Mouse (Mus musculus): ENCODE data around the gene Cnr1. TPM values are rescaled to one million over a fixed set of nuclear protein-coding genes. Genes with fewer than 3 reads are reported as not detected.

Gene Cnr1
- polyA plus RNA-seq, 1 experiment from 2014 or later = 0.12 TPM

DNA sequence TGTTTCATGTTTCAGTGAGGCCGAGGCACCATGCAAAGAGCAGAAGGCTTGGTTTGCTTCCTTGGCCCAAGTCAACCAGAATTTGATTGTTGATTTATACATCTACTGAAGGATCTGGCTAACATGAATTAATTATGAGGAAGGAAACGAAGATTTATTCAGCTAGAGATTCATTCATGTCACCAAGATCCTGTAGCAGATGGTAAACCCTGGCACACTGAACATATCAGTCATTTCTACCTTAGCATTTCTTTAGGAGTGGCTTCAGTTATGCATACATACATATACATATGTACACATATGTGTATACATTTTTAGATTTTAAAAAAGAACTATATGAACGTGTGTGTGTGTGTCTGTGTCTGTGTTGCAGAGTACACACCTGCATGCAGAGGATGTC lies 34.1 kb downstream of the Cnr1 start:
- Histone ChIP-seq H3K9ac (ENCODE audit: low read length) (no peak overlapping the region), H3K4me1 (ENCODE audit: control insufficient read depth, insufficient read depth, low read length) (no peaks in the 10 kb centered on the region), H3K9me3 (replicated peaks; ENCODE audit: control insufficient read depth, low read length) (no peaks in the 10 kb centered on the region), H3K36me3 (ENCODE audit: control insufficient read depth, insufficient read depth) (no peaks in the 10 kb centered on the region), H3K27me3 (ENCODE audit: control insufficient read depth, insufficient read depth, low read length) (no peaks in the 10 kb centered on the region), H3K27ac (ENCODE audit: low read length) (no peak overlapping the region), H3K4me3 (ENCODE audit: low read length) (no peak overlapping the region), H3K4me2 (ENCODE audit: low read depth, low read length) (no peak overlapping the region)
- 76% methylated on average over 3 of the region's 3 CpGs for WGBS
- no peak for ATAC-seq (replicated peaks; ENCODE audit: extremely low read depth, insufficient read depth, low FRiP score)

GRCm38 (mm10) chr4:33959841-33960240 lies 35.4 kb downstream of the Cnr1 start:
- Histone ChIP-seq H3K27me3 (ENCODE audit: control insufficient read depth, insufficient read depth, low read length) (no peaks in the 10 kb centered on the region), H3K27ac (ENCODE audit: low read length) (no peak overlapping the region), H3K4me2 (ENCODE audit: low read depth, low read length) (no peak overlapping the region), H3K4me3 (ENCODE audit: low read length) (no peak overlapping the region), H3K4me1 (ENCODE audit: control insufficient read depth, insufficient read depth, low read length) (no peaks in the 10 kb centered on the region), H3K36me3 (ENCODE audit: control insufficient read depth, insufficient read depth) (no peaks in the 10 kb centered on the region), H3K9me3 (replicated peaks; ENCODE audit: control insufficient read depth, low read length) (no peaks in the 10 kb centered on the region), H3K9ac (ENCODE audit: low read length) (no peak overlapping the region)
- no peak for ATAC-seq (replicated peaks; ENCODE audit: extremely low read depth, insufficient read depth, low FRiP score)
- 72% methylated on average over 6 of the region's 6 CpGs for WGBS

DNA sequence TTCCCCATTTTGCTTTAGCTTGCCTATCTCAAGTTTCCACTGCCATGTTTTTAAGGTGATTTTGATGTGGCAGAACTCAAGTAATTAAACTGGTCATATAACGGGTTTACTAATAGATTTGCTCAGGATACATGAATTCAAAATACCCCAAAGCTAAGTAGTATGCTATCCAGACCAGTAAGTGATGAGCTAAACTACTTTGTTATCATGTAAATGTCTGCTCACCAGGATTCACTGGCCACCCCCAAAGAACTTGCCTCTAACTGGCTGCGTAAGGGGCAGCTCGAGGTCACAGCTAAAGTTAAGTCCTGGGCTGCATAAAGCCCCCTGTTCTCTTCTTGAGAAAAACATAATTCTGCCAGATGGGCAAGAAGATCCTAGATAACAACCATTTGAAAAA lies 46.3 kb downstream of the Cnr1 start:
- no peak for ATAC-seq (replicated peaks; ENCODE audit: extremely low read depth, insufficient read depth, low FRiP score)
- no peaks in the 10 kb centered on the region for H3K36me3 ChIP-seq (ENCODE audit: control insufficient read depth, insufficient read depth)
- no peak overlapping the region for H3K4me3 ChIP-seq (ENCODE audit: low read length)
- no peak overlapping the region for H3K4me2 ChIP-seq (ENCODE audit: low read depth, low read length)
- H3K4me1 ChIP-seq (ENCODE audit: control insufficient read depth, insufficient read depth, low read length) = no peaks in the 10 kb centered on the region
- no peak overlapping the region for H3K9ac ChIP-seq (ENCODE audit: low read length)
- H3K9me3 ChIP-seq (replicated peaks; ENCODE audit: control insufficient read depth, low read length) = no peaks in the 10 kb centered on the region
- 72% methylated on average over 3 of the region's 3 CpGs for WGBS
- no peak overlapping the region for H3K27ac ChIP-seq (ENCODE audit: low read length)
- H3K27me3 ChIP-seq (ENCODE audit: control insufficient read depth, insufficient read depth, low read length) = no peaks in the 10 kb centered on the region

GRCm38 (mm10) chr4:33988466-33989089 lies 64.2 kb downstream of the Cnr1 start:
- Histone ChIP-seq H3K36me3 (ENCODE audit: control insufficient read depth, insufficient read depth) (no peaks in the 10 kb centered on the region), H3K4me1 (ENCODE audit: control insufficient read depth, insufficient read depth, low read length) (no peaks in the 10 kb centered on the region), H3K4me3 (ENCODE audit: low read length) (no peak overlapping the region), H3K9me3 (replicated peaks; ENCODE audit: control insufficient read depth, low read length) (no peaks in the 10 kb centered on the region), H3K27me3 (ENCODE audit: control insufficient read depth, insufficient read depth, low read length) (no peaks in the 10 kb centered on the region), H3K9ac (ENCODE audit: low read length) (no peak overlapping the region), H3K27ac (ENCODE audit: low read length) (no peak overlapping the region), H3K4me2 (ENCODE audit: low read depth, low read length) (no peak overlapping the region)
- ATAC-seq (replicated peaks; ENCODE audit: extremely low read depth, insufficient read depth, low FRiP score) = no peak
- 62% methylated on average over 5 of the region's 5 CpGs for WGBS

DNA sequence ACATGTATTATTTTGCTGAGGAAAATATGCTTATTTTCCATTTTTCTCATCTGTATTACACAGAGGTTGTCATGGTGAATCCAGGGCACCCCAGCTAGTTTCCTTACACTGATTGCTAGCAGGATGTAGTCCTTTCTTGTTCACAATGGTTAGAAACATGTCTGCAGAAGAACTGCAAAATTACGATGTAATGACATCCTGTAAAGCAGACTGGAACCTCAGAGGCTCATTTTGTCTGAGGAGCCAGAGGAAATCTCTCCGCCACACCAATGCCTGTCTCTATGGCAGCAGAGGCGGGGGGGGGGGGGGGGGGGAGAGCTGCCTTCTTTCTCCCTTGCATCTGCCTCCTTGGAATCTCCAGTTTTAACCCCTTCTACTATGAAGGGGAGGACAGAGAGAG lies 68.3 kb downstream of the Cnr1 start:
- Histone ChIP-seq H3K27ac (ENCODE audit: low read length) (no peak overlapping the region), H3K36me3 (ENCODE audit: control insufficient read depth, insufficient read depth) (no peaks in the 10 kb centered on the region), H3K4me2 (ENCODE audit: low read depth, low read length) (no peak overlapping the region), H3K9me3 (replicated peaks; ENCODE audit: control insufficient read depth, low read length) (no peaks in the 10 kb centered on the region), H3K4me3 (ENCODE audit: low read length) (no peak overlapping the region), H3K27me3 (ENCODE audit: control insufficient read depth, insufficient read depth, low read length) (no peaks in the 10 kb centered on the region), H3K9ac (ENCODE audit: low read length) (no peak overlapping the region), H3K4me1 (ENCODE audit: control insufficient read depth, insufficient read depth, low read length) (no peaks in the 10 kb centered on the region)
- 42% methylated on average over 2 of the region's 3 CpGs for WGBS
- no peak for ATAC-seq (replicated peaks; ENCODE audit: extremely low read depth, insufficient read depth, low FRiP score)

DNA sequence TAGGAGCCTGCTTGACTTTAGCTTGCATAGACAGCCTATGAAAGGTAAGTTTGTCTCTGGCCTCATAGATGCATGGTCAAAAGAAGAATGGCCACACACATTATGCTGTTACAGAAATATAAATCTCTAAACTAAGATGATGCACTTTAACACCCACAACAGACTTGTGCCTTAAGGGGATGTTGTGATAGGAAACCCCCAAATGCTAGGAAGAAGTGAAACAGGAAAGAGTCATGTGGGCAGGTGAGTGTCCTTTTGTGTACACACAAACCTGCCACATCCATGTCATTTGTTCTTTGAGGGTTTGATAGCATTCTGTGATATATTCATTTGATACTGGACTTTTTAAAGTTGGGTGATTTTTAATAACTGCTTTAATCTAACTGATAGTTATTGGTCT lies 72.0 kb downstream of the Cnr1 start:
- H3K4me2 ChIP-seq (ENCODE audit: low read depth, low read length) = no peak overlapping the region
- no peak for ATAC-seq (replicated peaks; ENCODE audit: extremely low read depth, insufficient read depth, low FRiP score)
- no peak overlapping the region for H3K4me3 ChIP-seq (ENCODE audit: low read length)
- H3K4me1 ChIP-seq (ENCODE audit: control insufficient read depth, insufficient read depth, low read length) = no peaks in the 10 kb centered on the region
- H3K36me3 ChIP-seq (ENCODE audit: control insufficient read depth, insufficient read depth) = no peaks in the 10 kb centered on the region
- H3K27me3 ChIP-seq (ENCODE audit: control insufficient read depth, insufficient read depth, low read length) = no peaks in the 10 kb centered on the region
- no peak overlapping the region for H3K27ac ChIP-seq (ENCODE audit: low read length)
- H3K9me3 ChIP-seq (replicated peaks; ENCODE audit: control insufficient read depth, low read length) = no peaks in the 10 kb centered on the region; the same call in 1 of the 2 replicates
- no peak overlapping the region for H3K9ac ChIP-seq (ENCODE audit: low read length)

Other genes starting within 250 kb of the Cnr1 start
- 0.85 and 0.90 TPM in 2 replicates for gene Spaca1, start 125.6 kb downstream of the Cnr1 start, polyA plus RNA-seq (2015; fragmentation: Nextera tagmentation; extraction: Ambion mirVana)

All from heart, embryonic 16.5 days (tissue).